Mouse (Mus musculus): Measurements from ENCODE around the gene Pacsin2.
"Not testable (repeated sequence)": the region's sequence is repeated elsewhere in the genome, so short reads cannot be mapped to it uniquely, and the experiment has no call there.

Gene Pacsin2

GRCm38 (mm10) chr15:83464083-83464904 is at the start of gene Pacsin2:
Gene Pacsin2 (minus strand): TSS chr15:83464606.
- DNase-seq (ENCODE audit: low spot score): peak; percentile 91

- DNase-seq (ENCODE audit: low spot score): no peak
Observed at GRCm38 (mm10) chr15:83512489-83513281, 48.3 kb upstream of the Pacsin2 start.

- DNase-seq (ENCODE audit: low spot score): peak; percentile 82
Observed at GRCm38 (mm10) chr15:83510805-83511405, 46.5 kb upstream of the Pacsin2 start, which contains the start of gene Ttll1. Gene Ttll1 (minus strand): TSS chr15:83510893.

GRCm38 (mm10) chr15:83509950-83510804 is 45.8 kb upstream of the Pacsin2 start:
- no peak for DNase-seq (ENCODE audit: low spot score)

- DNase-seq (ENCODE audit: low spot score): not testable (repeated sequence)
Observed at GRCm38 (mm10) chr15:83501483-83501882, 37.1 kb upstream of the Pacsin2 start.

- no peak for DNase-seq (ENCODE audit: low spot score)
Observed at GRCm38 (mm10) chr15:83500352-83500751, 35.9 kb upstream of the Pacsin2 start.

GRCm38 (mm10) chr15:83499211-83499755 is 34.9 kb upstream of the Pacsin2 start:
- no peak for DNase-seq (ENCODE audit: low spot score)

- no peak for DNase-seq (ENCODE audit: low spot score)
Observed at GRCm38 (mm10) chr15:83497299-83497698, 32.9 kb upstream of the Pacsin2 start.

GRCm38 (mm10) chr15:83495787-83496367 is 31.5 kb upstream of the Pacsin2 start:
- DNase-seq (ENCODE audit: low spot score): no peak

GRCm38 (mm10) chr15:83495195-83495594 is 30.8 kb upstream of the Pacsin2 start:
- DNase-seq (ENCODE audit: low spot score): no peak

GRCm38 (mm10) chr15:83494572-83494920 is 30.1 kb upstream of the Pacsin2 start:
- no peak for DNase-seq (ENCODE audit: low spot score)

GRCm38 (mm10) chr15:83493856-83494571 is 29.6 kb upstream of the Pacsin2 start:
- DNase-seq (ENCODE audit: low spot score): no peak

GRCm38 (mm10) chr15:83491891-83492290 is 27.5 kb upstream of the Pacsin2 start:
- DNase-seq (ENCODE audit: low spot score): no peak

- no peak for DNase-seq (ENCODE audit: low spot score)
Observed at GRCm38 (mm10) chr15:83489471-83489870, 25.1 kb upstream of the Pacsin2 start.

- DNase-seq (ENCODE audit: low spot score): no peak
Observed at GRCm38 (mm10) chr15:83487477-83488115, 23.2 kb upstream of the Pacsin2 start.

GRCm38 (mm10) chr15:83484311-83484710 is 19.9 kb upstream of the Pacsin2 start:
- DNase-seq (ENCODE audit: low spot score): no peak

- DNase-seq (ENCODE audit: low spot score): no peak
Observed at GRCm38 (mm10) chr15:83483482-83483881, 19.1 kb upstream of the Pacsin2 start.

GRCm38 (mm10) chr15:83482645-83483224 is 18.3 kb upstream of the Pacsin2 start:
- DNase-seq (ENCODE audit: low spot score): no peak

GRCm38 (mm10) chr15:83481236-83481780 is 16.9 kb upstream of the Pacsin2 start:
- DNase-seq (ENCODE audit: low spot score): no peak

All from layer of hippocampus, adult 9-10 months (tissue).